Mouse (Mus musculus): ENCODE results near the gene Krt39.
A peak's percentile ranks its signal among the peaks of the same experiment; 100 is the strongest.

Krt39 gene

GRCm38 (mm10) chr11:99492733-99493573 is 28.2 kb downstream of the Krt39 start, which contains the start of gene Krt23:
Gene Krt23, minus strand, starts transcription at chr11:99493137.
- DNase-seq (ENCODE audit: low read depth, low spot score): no peak
- Histone ChIP-seq H3K27me3 (ENCODE audit: control insufficient read depth, insufficient read depth, low read length, poor library complexity, severe bottlenecking) (no peaks in the 10 kb centered on the region), H3K36me3 (ENCODE audit: control insufficient read depth, insufficient read depth, low read length, poor library complexity, severe bottlenecking) (no peaks in the 10 kb centered on the region)

- H3K27me3 ChIP-seq (ENCODE audit: control insufficient read depth, insufficient read depth, low read length, poor library complexity, severe bottlenecking): no peaks in the 10 kb centered on the region
- no peaks in the 10 kb centered on the region for H3K36me3 ChIP-seq (ENCODE audit: control insufficient read depth, insufficient read depth, low read length, poor library complexity, severe bottlenecking)
- no peak for DNase-seq (ENCODE audit: low read depth, low spot score)
These were observed 30.1 kb downstream of the Krt39 start for GRCm38 (mm10) chr11:99491040-99491439.

- Histone ChIP-seq H3K36me3 (ENCODE audit: control insufficient read depth, insufficient read depth, low read length, poor library complexity, severe bottlenecking) (no peaks in the 10 kb centered on the region), H3K27me3 (ENCODE audit: control insufficient read depth, insufficient read depth, low read length, poor library complexity, severe bottlenecking) (no peaks in the 10 kb centered on the region)
- no peak for DNase-seq (ENCODE audit: low read depth, low spot score)
These were observed 30.5 kb downstream of the Krt39 start for GRCm38 (mm10) chr11:99490624-99491023.

- no peaks in the 10 kb centered on the region for H3K36me3 ChIP-seq (ENCODE audit: control insufficient read depth, insufficient read depth, low read length, poor library complexity, severe bottlenecking)
- DNase-seq (ENCODE audit: low read depth, low spot score): no peak
- H3K27me3 ChIP-seq (ENCODE audit: control insufficient read depth, insufficient read depth, low read length, poor library complexity, severe bottlenecking): no peaks in the 10 kb centered on the region
These were observed 31.9 kb downstream of the Krt39 start for GRCm38 (mm10) chr11:99489233-99489632.

GRCm38 (mm10) chr11:99474981-99475380 is 46.2 kb downstream of the Krt39 start:
- no peak for DNase-seq (ENCODE audit: low read depth, low spot score)
- no peaks in the 10 kb centered on the region for H3K36me3 ChIP-seq (ENCODE audit: control insufficient read depth, insufficient read depth, low read length, poor library complexity, severe bottlenecking)
- H3K27me3 ChIP-seq (ENCODE audit: control insufficient read depth, insufficient read depth, low read length, poor library complexity, severe bottlenecking): no peaks in the 10 kb centered on the region; the same call in 1 of the 2 replicates

- no peak for DNase-seq (ENCODE audit: low read depth, low spot score)
- no peaks in the 10 kb centered on the region for H3K36me3 ChIP-seq (ENCODE audit: control insufficient read depth, insufficient read depth, low read length, poor library complexity, severe bottlenecking)
- no peaks in the 10 kb centered on the region; the same call in 1 of the 2 replicates for H3K27me3 ChIP-seq (ENCODE audit: control insufficient read depth, insufficient read depth, low read length, poor library complexity, severe bottlenecking)
These were observed 47.7 kb downstream of the Krt39 start for GRCm38 (mm10) chr11:99473433-99473832.

GRCm38 (mm10) chr11:99472405-99472804 is 48.7 kb downstream of the Krt39 start:
- Histone ChIP-seq H3K27me3 (ENCODE audit: control insufficient read depth, insufficient read depth, low read length, poor library complexity, severe bottlenecking) (no peaks in the 10 kb centered on the region; the same call in 1 of the 2 replicates), H3K36me3 (ENCODE audit: control insufficient read depth, insufficient read depth, low read length, poor library complexity, severe bottlenecking) (no peaks in the 10 kb centered on the region)
- DNase-seq (ENCODE audit: low read depth, low spot score): no peak

GRCm38 (mm10) chr11:99471946-99472345 is 49.2 kb downstream of the Krt39 start:
- no peaks in the 10 kb centered on the region for H3K27me3 ChIP-seq (ENCODE audit: control insufficient read depth, insufficient read depth, low read length, poor library complexity, severe bottlenecking)
- no peaks in the 10 kb centered on the region for H3K36me3 ChIP-seq (ENCODE audit: control insufficient read depth, insufficient read depth, low read length, poor library complexity, severe bottlenecking)
- no peak for DNase-seq (ENCODE audit: low read depth, low spot score)

- H3K27me3 ChIP-seq (ENCODE audit: control insufficient read depth, insufficient read depth, low read length, poor library complexity, severe bottlenecking): no peaks in the 10 kb centered on the region
- H3K36me3 ChIP-seq (ENCODE audit: control insufficient read depth, insufficient read depth, low read length, poor library complexity, severe bottlenecking): no peaks in the 10 kb centered on the region
- no peak for DNase-seq (ENCODE audit: low read depth, low spot score)
These were observed 51.9 kb downstream of the Krt39 start for GRCm38 (mm10) chr11:99469228-99469627.

- DNase-seq (ENCODE audit: low read depth, low spot score): no peak
- Histone ChIP-seq H3K27me3 (ENCODE audit: control insufficient read depth, insufficient read depth, low read length, poor library complexity, severe bottlenecking) (no peaks in the 10 kb centered on the region; the same call in 1 of the 2 replicates), H3K36me3 (ENCODE audit: control insufficient read depth, insufficient read depth, low read length, poor library complexity, severe bottlenecking) (no peaks in the 10 kb centered on the region)
These were observed 52.6 kb downstream of the Krt39 start for GRCm38 (mm10) chr11:99468566-99468965.

GRCm38 (mm10) chr11:99466316-99466715 is 54.8 kb downstream of the Krt39 start:
- Histone ChIP-seq H3K27me3 (ENCODE audit: control insufficient read depth, insufficient read depth, low read length, poor library complexity, severe bottlenecking) (no peaks in the 10 kb centered on the region; the same call in 1 of the 2 replicates), H3K36me3 (ENCODE audit: control insufficient read depth, insufficient read depth, low read length, poor library complexity, severe bottlenecking) (no peaks in the 10 kb centered on the region)
- no peak for DNase-seq (ENCODE audit: low read depth, low spot score)

- peak; percentile 73 for DNase-seq (ENCODE audit: low read depth, low spot score)
- no peaks in the 10 kb centered on the region for H3K36me3 ChIP-seq (ENCODE audit: control insufficient read depth, insufficient read depth, low read length, poor library complexity, severe bottlenecking)
These were observed 56.3 kb downstream of the Krt39 start for GRCm38 (mm10) chr11:99464836-99465235.

More at GRCm38 (mm10) chr11:99464836-99465235, 56.3 kb downstream of the Krt39 start:
- no peaks in the 10 kb centered on the region; the same call in 1 of the 2 replicates for H3K27me3 ChIP-seq (ENCODE audit: control insufficient read depth, insufficient read depth, low read length, poor library complexity, severe bottlenecking)

Measured in splenic B cell, adult 2 months (primary cell).